Mouse (Mus musculus): ENCODE measurements around the gene Pole4. TPM values are rescaled to one million over a fixed set of nuclear protein-coding genes. Genes with fewer than 3 reads are reported as not detected.
"Not testable (repeated sequence)": the region's sequence is repeated elsewhere in the genome, so short reads cannot be mapped to it uniquely, and the experiment has no call there.

Gene Pole4
- polyA plus RNA-seq, 1 experiment, result 64.7 TPM

GRCm38 (mm10) chr6:82696736-82697135 is 8.4 kb downstream of the Pole4 start:
- no peak overlapping the region for H3K4me3 ChIP-seq (ENCODE audit: insufficient read depth, low read depth, low read length)
- no peaks in the 10 kb centered on the region; the same call in 1 of the 2 replicates for H3K4me1 ChIP-seq (ENCODE audit: control insufficient read depth, insufficient read depth, insufficient read length, low read length)
- no peak overlapping the region for H3K27ac ChIP-seq (replicated peaks; ENCODE audit: low read depth, low read length)

GRCm38 (mm10) chr6:82694668-82695067 is 10.5 kb downstream of the Pole4 start:
- H3K4me1 ChIP-seq (ENCODE audit: control insufficient read depth, insufficient read depth, insufficient read length, low read length), result no peaks in the 10 kb centered on the region; the same call in 1 of the 2 replicates
- H3K4me3 ChIP-seq (ENCODE audit: insufficient read depth, low read depth, low read length), result no peak overlapping the region
- no peak overlapping the region for H3K27ac ChIP-seq (replicated peaks; ENCODE audit: low read depth, low read length)

GRCm38 (mm10) chr6:82689474-82689873 is 15.7 kb downstream of the Pole4 start:
- Histone ChIP-seq H3K27ac (replicated peaks; ENCODE audit: low read depth, low read length) (no peak overlapping the region), H3K4me3 (ENCODE audit: insufficient read depth, low read depth, low read length) (no peak overlapping the region), H3K4me1 (ENCODE audit: control insufficient read depth, insufficient read depth, insufficient read length, low read length) (no peaks in the 10 kb centered on the region)

- not testable (repeated sequence) for H3K27ac ChIP-seq (replicated peaks; ENCODE audit: low read depth, low read length)
Observed at GRCm38 (mm10) chr6:82688586-82688985, 16.6 kb downstream of the Pole4 start.

GRCm38 (mm10) chr6:82684136-82684535 is 21.0 kb downstream of the Pole4 start:
- Histone ChIP-seq H3K4me3 (ENCODE audit: insufficient read depth, low read depth, low read length) (no peak overlapping the region), H3K4me1 (ENCODE audit: control insufficient read depth, insufficient read depth, insufficient read length, low read length) (no peaks in the 10 kb centered on the region), H3K27ac (replicated peaks; ENCODE audit: low read depth, low read length) (no peak overlapping the region)

More at GRCm38 (mm10) chr6:82688586-82688985, 16.6 kb downstream of the Pole4 start:
- H3K4me3 ChIP-seq (ENCODE audit: insufficient read depth, low read depth, low read length); H3K4me1 ChIP-seq (ENCODE audit: control insufficient read depth, insufficient read depth, insufficient read length, low read length): not testable (repeated sequence)

- not testable (repeated sequence) for H3K27ac ChIP-seq (replicated peaks; ENCODE audit: low read depth, low read length); H3K4me1 ChIP-seq (ENCODE audit: control insufficient read depth, insufficient read depth, insufficient read length, low read length); H3K4me3 ChIP-seq (ENCODE audit: insufficient read depth, low read depth, low read length)
Observed at GRCm38 (mm10) chr6:82679286-82679685, 25.9 kb downstream of the Pole4 start.

GRCm38 (mm10) chr6:82677629-82678028 is 27.5 kb downstream of the Pole4 start:
- H3K4me1 ChIP-seq (ENCODE audit: control insufficient read depth, insufficient read depth, insufficient read length, low read length); H3K27ac ChIP-seq (replicated peaks; ENCODE audit: low read depth, low read length); H3K4me3 ChIP-seq (ENCODE audit: insufficient read depth, low read depth, low read length): not testable (repeated sequence)

- H3K4me1 ChIP-seq (ENCODE audit: control insufficient read depth, insufficient read depth, insufficient read length, low read length), result no peaks in the 10 kb centered on the region
- no peak overlapping the region for H3K4me3 ChIP-seq (ENCODE audit: insufficient read depth, low read depth, low read length)
- no peak overlapping the region for H3K27ac ChIP-seq (replicated peaks; ENCODE audit: low read depth, low read length)
Observed at GRCm38 (mm10) chr6:82666480-82666879, 38.7 kb downstream of the Pole4 start.

GRCm38 (mm10) chr6:82653169-82653525 is 52.0 kb downstream of the Pole4 start:
- Histone ChIP-seq H3K27ac (replicated peaks; ENCODE audit: low read depth, low read length) (peak overlapping the region; percentile 53), H3K4me1 (ENCODE audit: control insufficient read depth, insufficient read depth, insufficient read length, low read length) (no peaks in the 10 kb centered on the region), H3K4me3 (ENCODE audit: insufficient read depth, low read depth, low read length) (peak overlapping the region; percentile 76)

- H3K4me3 ChIP-seq (ENCODE audit: insufficient read depth, low read depth, low read length), result peak overlapping the region; percentile 76
- H3K4me1 ChIP-seq (ENCODE audit: control insufficient read depth, insufficient read depth, insufficient read length, low read length), result no peaks in the 10 kb centered on the region
Observed at GRCm38 (mm10) chr6:82652521-82653168, 52.5 kb downstream of the Pole4 start.

GRCm38 (mm10) chr6:82649096-82649495 is 56.1 kb downstream of the Pole4 start:
- Histone ChIP-seq H3K4me3 (ENCODE audit: insufficient read depth, low read depth, low read length) (no peak overlapping the region), H3K27ac (replicated peaks; ENCODE audit: low read depth, low read length) (no peak overlapping the region), H3K4me1 (ENCODE audit: control insufficient read depth, insufficient read depth, insufficient read length, low read length) (no peaks in the 10 kb centered on the region)

More at GRCm38 (mm10) chr6:82652521-82653168, 52.5 kb downstream of the Pole4 start:
- H3K27ac ChIP-seq (replicated peaks; ENCODE audit: low read depth, low read length), result peak overlapping the region; percentile 80

- H3K27ac ChIP-seq (replicated peaks; ENCODE audit: low read depth, low read length), result no peak overlapping the region
- no peak overlapping the region for H3K4me3 ChIP-seq (ENCODE audit: insufficient read depth, low read depth, low read length)
- H3K4me1 ChIP-seq (ENCODE audit: control insufficient read depth, insufficient read depth, insufficient read length, low read length), result no peaks in the 10 kb centered on the region
Observed at GRCm38 (mm10) chr6:82647940-82648655, 57.1 kb downstream of the Pole4 start.

GRCm38 (mm10) chr6:82647001-82647400 is 58.2 kb downstream of the Pole4 start:
- H3K4me3 ChIP-seq (ENCODE audit: insufficient read depth, low read depth, low read length), result no peak overlapping the region
- H3K4me1 ChIP-seq (ENCODE audit: control insufficient read depth, insufficient read depth, insufficient read length, low read length), result no peaks in the 10 kb centered on the region
- H3K27ac ChIP-seq (replicated peaks; ENCODE audit: low read depth, low read length), result no peak overlapping the region

GRCm38 (mm10) chr6:82640046-82640445 is 65.1 kb downstream of the Pole4 start:
- Histone ChIP-seq H3K4me1 (ENCODE audit: control insufficient read depth, insufficient read depth, insufficient read length, low read length) (no peaks in the 10 kb centered on the region), H3K27ac (replicated peaks; ENCODE audit: low read depth, low read length) (no peak overlapping the region), H3K4me3 (ENCODE audit: insufficient read depth, low read depth, low read length) (no peak overlapping the region)

GRCm38 (mm10) chr6:82625331-82625730 is 79.8 kb downstream of the Pole4 start:
- H3K4me1 ChIP-seq (ENCODE audit: control insufficient read depth, insufficient read depth, insufficient read length, low read length); H3K27ac ChIP-seq (replicated peaks; ENCODE audit: low read depth, low read length); H3K4me3 ChIP-seq (ENCODE audit: insufficient read depth, low read depth, low read length): not testable (repeated sequence)

- H3K4me3 ChIP-seq (ENCODE audit: insufficient read depth, low read depth, low read length), result no peak overlapping the region
- no peak overlapping the region for H3K27ac ChIP-seq (replicated peaks; ENCODE audit: low read depth, low read length)
Observed at GRCm38 (mm10) chr6:82613201-82613600, 92.0 kb downstream of the Pole4 start.

More at GRCm38 (mm10) chr6:82613201-82613600, 92.0 kb downstream of the Pole4 start:
- no peaks in the 10 kb centered on the region for H3K4me1 ChIP-seq (ENCODE audit: control insufficient read depth, insufficient read depth, insufficient read length, low read length)

Data from brown adipose tissue, adult 24 weeks (tissue).